Mouse (Mus musculus): ENCODE results near the gene Lig1. TPM values are rescaled to one million over a fixed set of nuclear protein-coding genes. Genes with fewer than 3 reads are reported as not detected.
"Not testable (repeated sequence)": the region's sequence is repeated elsewhere in the genome, so short reads cannot be mapped to it uniquely, and the experiment has no call there.

Lig1 gene
- polyA plus RNA-seq, 1 experiment from 2014 or later = 121 TPM

- Histone ChIP-seq H3K27ac (ENCODE audit: low read depth, low read length) (peak within 1 kb of the TSS; percentile 74), H3K27me3 (ENCODE audit: control insufficient read depth, insufficient read depth, low read length) (no peaks in the 10 kb centered on the region), H3K9me3 (ENCODE audit: control insufficient read depth, low read length) (0 out of 2 replicates have a peak, but pooled peaks cover 2% of the 10 kb centered on the region), H3K36me3 (ENCODE audit: control insufficient read depth, insufficient read depth, low read length) (peaks cover 4% of the 10 kb centered on the region; the same call in 1 of the 2 replicates), H3K4me1 (ENCODE audit: control insufficient read depth, insufficient read depth, low read length) (no peaks in the 10 kb centered on the region), H3K9ac (ENCODE audit: low read length) (peak within 1 kb of the TSS; percentile 71), H3K4me3 (ENCODE audit: low read depth, low read length) (peak within 1 kb of the TSS; percentile 55), H3K4me2 (ENCODE audit: low read depth) (peak within 1 kb of the TSS; percentile 51)
- WGBS = under 1% methylated on average over 37 of the region's 39 CpGs
- DNase-seq (ENCODE audit: low spot score) (peak; percentile 94), ATAC-seq (ENCODE audit: insufficient read depth, low FRiP score, low TSS enrichment) (peak; percentile 98)
These were observed 1.3 kb downstream of the Lig1 start, which contains the start of gene Zswim9 for GRCm38 (mm10) chr7:13278308-13278891. Zswim9 (minus strand) TSS chr7:13278721.

DNA sequence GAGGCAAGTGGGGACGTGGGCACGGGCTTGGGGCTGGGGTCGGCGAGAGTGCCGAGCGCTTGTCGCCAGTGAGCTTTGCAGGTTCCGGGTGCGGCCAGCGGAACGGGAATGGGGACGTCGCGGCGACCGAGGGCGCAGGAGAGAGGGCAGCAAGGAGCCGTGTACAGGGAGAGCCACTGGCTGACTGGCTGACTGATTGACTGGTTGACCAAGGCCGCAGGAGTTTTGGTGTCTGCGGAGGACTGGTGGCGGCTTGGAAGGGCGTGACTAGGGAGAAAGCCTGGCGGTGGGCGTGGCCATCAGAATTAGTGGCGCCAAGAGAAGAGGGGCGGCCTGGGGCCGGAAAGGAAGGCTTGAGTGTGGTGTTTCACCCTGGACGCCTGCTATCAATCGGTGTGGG is 1.9 kb downstream of the Lig1 start:
- H3K9me3 ChIP-seq (ENCODE audit: control insufficient read depth, low read length); H3K9ac ChIP-seq (ENCODE audit: low read length); H3K27me3 ChIP-seq (ENCODE audit: control insufficient read depth, insufficient read depth, low read length); H3K36me3 ChIP-seq (ENCODE audit: control insufficient read depth, insufficient read depth, low read length); H3K27ac ChIP-seq (ENCODE audit: low read depth, low read length); H3K4me1 ChIP-seq (ENCODE audit: control insufficient read depth, insufficient read depth, low read length); DNase-seq (ENCODE audit: low spot score): not testable (repeated sequence)
- Histone ChIP-seq H3K4me3 (ENCODE audit: low read depth, low read length) (peak overlapping the region; percentile 55), H3K4me2 (ENCODE audit: low read depth) (peak overlapping the region; percentile 20; the same call in 1 of the 2 replicates)
- WGBS = 0% methylated on average over 11 of the region's 29 CpGs
- ATAC-seq (ENCODE audit: insufficient read depth, low FRiP score, low TSS enrichment) = peak; percentile 69

DNA sequence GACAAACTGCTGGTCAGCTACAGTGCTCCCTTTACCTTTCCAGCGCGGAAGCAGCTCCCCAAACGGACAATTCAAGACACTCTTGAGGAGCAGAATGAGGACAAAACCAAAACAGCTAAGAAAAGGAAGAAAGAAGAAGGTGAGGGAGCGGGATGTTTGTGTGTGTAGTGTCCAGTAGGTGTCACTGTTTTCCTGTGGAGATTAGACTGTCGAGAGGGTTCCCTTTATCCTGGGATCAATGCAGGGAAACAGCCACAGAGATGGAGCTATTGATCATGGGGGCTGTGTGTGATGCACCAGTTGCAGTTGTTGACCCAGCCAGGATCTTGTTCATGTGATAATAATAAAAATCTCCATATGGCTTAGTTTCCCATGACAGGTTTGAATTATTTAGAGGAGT is 11.5 kb downstream of the Lig1 start:
- peaks cover 12% of the 10 kb centered on the region for H3K36me3 ChIP-seq (ENCODE audit: control insufficient read depth, insufficient read depth, low read length)

DNA sequence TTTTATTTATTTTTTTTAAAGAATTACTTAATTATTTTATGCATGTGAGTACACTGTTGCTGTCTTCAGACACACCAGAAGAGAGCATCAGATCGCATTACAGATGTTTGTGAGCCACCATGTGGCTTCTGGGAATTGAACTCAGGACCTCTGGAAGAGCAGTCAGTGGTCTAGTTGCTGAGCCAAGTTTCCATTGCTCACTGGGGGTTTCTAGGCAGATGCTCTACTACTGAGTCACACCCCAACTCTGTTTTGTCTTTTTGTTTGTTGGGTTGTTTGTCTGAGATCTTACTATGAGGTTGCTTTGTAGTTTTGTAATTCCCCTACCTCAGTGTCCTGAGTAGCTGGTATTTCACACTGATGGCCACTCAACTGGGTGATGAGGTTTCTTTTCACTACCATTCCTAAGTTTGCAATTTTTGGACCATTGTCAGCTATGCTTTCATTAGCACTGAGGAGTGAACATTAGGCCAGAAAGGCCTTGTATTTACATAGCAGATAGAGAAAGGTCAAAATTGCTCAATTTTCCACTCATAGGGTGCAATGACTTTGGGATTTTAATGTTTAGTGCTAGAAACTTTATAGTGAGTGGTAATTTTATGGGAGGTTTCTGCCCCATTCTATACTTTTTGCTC is 13.1 kb downstream of the Lig1 start:
- no peaks in the 10 kb centered on the region for H3K4me1 ChIP-seq (ENCODE audit: control insufficient read depth, insufficient read depth, low read length)
- H3K9me3 ChIP-seq (ENCODE audit: control insufficient read depth, low read length) = no peaks in the 10 kb centered on the region
- DNase-seq (ENCODE audit: low spot score) (no peak), ATAC-seq (ENCODE audit: insufficient read depth, low FRiP score, low TSS enrichment) (no peak)
- H3K36me3 ChIP-seq (ENCODE audit: control insufficient read depth, insufficient read depth, low read length) = peaks cover 13% of the 10 kb centered on the region
- no peak overlapping the region for H3K4me2 ChIP-seq (ENCODE audit: low read depth)
- H3K4me3 ChIP-seq (ENCODE audit: low read depth, low read length) = no peak overlapping the region
- H3K27me3 ChIP-seq (ENCODE audit: control insufficient read depth, insufficient read depth, low read length) = no peaks in the 10 kb centered on the region
- no peak overlapping the region for H3K27ac ChIP-seq (ENCODE audit: low read depth, low read length)
- WGBS = 97% methylated on average over 1 of the region's 1 CpGs
- no peak overlapping the region for H3K9ac ChIP-seq (ENCODE audit: low read length)

More for the DNA sequence above, 11.5 kb downstream of the Lig1 start:
- Histone ChIP-seq H3K27me3 (ENCODE audit: control insufficient read depth, insufficient read depth, low read length) (no peaks in the 10 kb centered on the region), H3K9ac (ENCODE audit: low read length) (no peak overlapping the region), H3K27ac (ENCODE audit: low read depth, low read length) (no peak overlapping the region), H3K9me3 (ENCODE audit: control insufficient read depth, low read length) (no peaks in the 10 kb centered on the region), H3K4me1 (ENCODE audit: control insufficient read depth, insufficient read depth, low read length) (no peaks in the 10 kb centered on the region), H3K4me3 (ENCODE audit: low read depth, low read length) (no peak overlapping the region), H3K4me2 (ENCODE audit: low read depth) (no peak overlapping the region)
- 54% methylated on average over 5 of the region's 5 CpGs for WGBS
- ATAC-seq (ENCODE audit: insufficient read depth, low FRiP score, low TSS enrichment) = 0 out of 2 replicates have a peak, but pooled peaks have one; percentile 65
- DNase-seq (ENCODE audit: low spot score) = peak; percentile 10

- H3K27ac ChIP-seq (ENCODE audit: low read depth, low read length) = no peak overlapping the region
- DNase-seq (ENCODE audit: low spot score) = no peak
- no peaks in the 10 kb centered on the region for H3K9me3 ChIP-seq (ENCODE audit: control insufficient read depth, low read length)
- ATAC-seq (ENCODE audit: insufficient read depth, low FRiP score, low TSS enrichment) = no peak
- peaks cover 19% of the 10 kb centered on the region for H3K36me3 ChIP-seq (ENCODE audit: control insufficient read depth, insufficient read depth, low read length)
- 93% methylated on average over 2 of the region's 2 CpGs for WGBS
- no peak overlapping the region for H3K4me3 ChIP-seq (ENCODE audit: low read depth, low read length)
- no peak overlapping the region for H3K9ac ChIP-seq (ENCODE audit: low read length)
- H3K27me3 ChIP-seq (ENCODE audit: control insufficient read depth, insufficient read depth, low read length) = no peaks in the 10 kb centered on the region
- no peaks in the 10 kb centered on the region for H3K4me1 ChIP-seq (ENCODE audit: control insufficient read depth, insufficient read depth, low read length)
- no peak overlapping the region for H3K4me2 ChIP-seq (ENCODE audit: low read depth)
These were observed 14.3 kb downstream of the Lig1 start for GRCm38 (mm10) chr7:13291370-13291769.

- Histone ChIP-seq H3K9me3 (ENCODE audit: control insufficient read depth, low read length) (no peaks in the 10 kb centered on the region), H3K9ac (ENCODE audit: low read length) (no peak overlapping the region), H3K4me3 (ENCODE audit: low read depth, low read length) (no peak overlapping the region), H3K4me2 (ENCODE audit: low read depth) (no peak overlapping the region), H3K4me1 (ENCODE audit: control insufficient read depth, insufficient read depth, low read length) (no peaks in the 10 kb centered on the region), H3K27ac (ENCODE audit: low read depth, low read length) (no peak overlapping the region), H3K27me3 (ENCODE audit: control insufficient read depth, insufficient read depth, low read length) (no peaks in the 10 kb centered on the region), H3K36me3 (ENCODE audit: control insufficient read depth, insufficient read depth, low read length) (peaks cover 19% of the 10 kb centered on the region)
- WGBS = 92% methylated on average over 11 of the region's 11 CpGs
- no peak for ATAC-seq (ENCODE audit: insufficient read depth, low FRiP score, low TSS enrichment)
- no peak for DNase-seq (ENCODE audit: low spot score)
These were observed 17.1 kb downstream of the Lig1 start for GRCm38 (mm10) chr7:13293878-13294855.

GRCm38 (mm10) chr7:13295256-13295655 is 18.2 kb downstream of the Lig1 start:
- Histone ChIP-seq H3K27ac (ENCODE audit: low read depth, low read length) (no peak overlapping the region), H3K36me3 (ENCODE audit: control insufficient read depth, insufficient read depth, low read length) (peaks cover 23% of the 10 kb centered on the region), H3K9me3 (ENCODE audit: control insufficient read depth, low read length) (no peaks in the 10 kb centered on the region), H3K4me2 (ENCODE audit: low read depth) (no peak overlapping the region), H3K4me3 (ENCODE audit: low read depth, low read length) (no peak overlapping the region), H3K4me1 (ENCODE audit: control insufficient read depth, insufficient read depth, low read length) (no peaks in the 10 kb centered on the region), H3K9ac (ENCODE audit: low read length) (no peak overlapping the region), H3K27me3 (ENCODE audit: control insufficient read depth, insufficient read depth, low read length) (no peaks in the 10 kb centered on the region)
- WGBS = 89% methylated on average over 7 of the region's 7 CpGs
- ATAC-seq (ENCODE audit: insufficient read depth, low FRiP score, low TSS enrichment) (no peak), DNase-seq (ENCODE audit: low spot score) (no peak)

- Histone ChIP-seq H3K9ac (ENCODE audit: low read length) (no peak overlapping the region), H3K4me1 (ENCODE audit: control insufficient read depth, insufficient read depth, low read length) (no peaks in the 10 kb centered on the region), H3K9me3 (ENCODE audit: control insufficient read depth, low read length) (no peaks in the 10 kb centered on the region), H3K36me3 (ENCODE audit: control insufficient read depth, insufficient read depth, low read length) (peaks cover 20% of the 10 kb centered on the region), H3K4me3 (ENCODE audit: low read depth, low read length) (no peak overlapping the region), H3K27ac (ENCODE audit: low read depth, low read length) (no peak overlapping the region), H3K27me3 (ENCODE audit: control insufficient read depth, insufficient read depth, low read length) (no peaks in the 10 kb centered on the region), H3K4me2 (ENCODE audit: low read depth) (no peak overlapping the region)
- ATAC-seq (ENCODE audit: insufficient read depth, low FRiP score, low TSS enrichment) (no peak), DNase-seq (ENCODE audit: low spot score) (no peak)
- 88% methylated on average over 1 of the region's 1 CpGs for WGBS
These were observed 20.6 kb downstream of the Lig1 start for GRCm38 (mm10) chr7:13297636-13298035.
